Mouse (Mus musculus): ENCODE measurements around the gene Pla2g15. TPM values are rescaled to one million over a fixed set of nuclear protein-coding genes. Genes with fewer than 3 reads are reported as not detected.
"Not testable (repeated sequence)": the region's sequence is repeated elsewhere in the genome, so short reads cannot be mapped to it uniquely, and the experiment has no call there.

Pla2g15 gene
- polyA plus RNA-seq, 1 experiment from 2014 or later: 135 TPM

GRCm38 (mm10) chr8:106169017-106169933 is 19.1 kb downstream of the Pla2g15 start:
- Histone ChIP-seq H3K36me3 (ENCODE audit: inconsistent target) (peaks cover 3% of the 10 kb centered on the region; the same call in 1 of the 2 replicates), H3K79me2 (ENCODE audit: inconsistent target) (peaks cover 29% of the 10 kb centered on the region; the same call in 1 of the 2 replicates), H3K27ac (0 out of 2 replicates have a peak overlapping the region, but pooled peaks have one; percentile 7), H3K4me3 (ENCODE audit: inconsistent target) (peak overlapping the region; percentile 63)
- WGBS (ENCODE audit: missing documents): 0% methylated on average over 51 of the region's 54 CpGs

GRCm38 (mm10) chr8:106169934-106170480 is 19.8 kb downstream of the Pla2g15 start:
- H3K27ac ChIP-seq: no peak overlapping the region
- H3K79me2 ChIP-seq (ENCODE audit: inconsistent target): peaks cover 35% of the 10 kb centered on the region; the same call in 1 of the 2 replicates
- 26% methylated on average over 6 of the region's 6 CpGs for WGBS (ENCODE audit: missing documents)
- peak overlapping the region; percentile 63 for H3K4me3 ChIP-seq (ENCODE audit: inconsistent target)
- no peaks in the 10 kb centered on the region for H3K36me3 ChIP-seq (ENCODE audit: inconsistent target)

- WGBS (ENCODE audit: missing documents): 84% methylated on average over 3 of the region's 3 CpGs
- Histone ChIP-seq H3K36me3 (ENCODE audit: inconsistent target) (no peaks in the 10 kb centered on the region), H3K79me2 (ENCODE audit: inconsistent target) (peaks cover 44% of the 10 kb centered on the region; the same call in 1 of the 2 replicates), H3K27ac (no peak overlapping the region), H3K4me3 (ENCODE audit: inconsistent target) (no peak overlapping the region)
Observed at GRCm38 (mm10) chr8:106173566-106173965, 23.4 kb downstream of the Pla2g15 start.

- Histone ChIP-seq H3K4me3 (ENCODE audit: inconsistent target) (no peak overlapping the region), H3K36me3 (ENCODE audit: inconsistent target) (no peaks in the 10 kb centered on the region), H3K79me2 (ENCODE audit: inconsistent target) (peaks cover 24% of the 10 kb centered on the region; the same call in 1 of the 2 replicates), H3K27ac (no peak overlapping the region)
- WGBS (ENCODE audit: missing documents): 67% methylated on average over 1 of the region's 1 CpGs
Observed at GRCm38 (mm10) chr8:106176891-106177290, 26.7 kb downstream of the Pla2g15 start.

GRCm38 (mm10) chr8:106177594-106177993 is 27.4 kb downstream of the Pla2g15 start:
- peaks cover 19% of the 10 kb centered on the region; the same call in 1 of the 2 replicates for H3K79me2 ChIP-seq (ENCODE audit: inconsistent target)
- 100% methylated on average over 1 of the region's 1 CpGs for WGBS (ENCODE audit: missing documents)
- no peak overlapping the region for H3K4me3 ChIP-seq (ENCODE audit: inconsistent target)
- no peak overlapping the region for H3K27ac ChIP-seq
- no peaks in the 10 kb centered on the region for H3K36me3 ChIP-seq (ENCODE audit: inconsistent target)

- H3K27ac ChIP-seq: no peak overlapping the region
- H3K79me2 ChIP-seq (ENCODE audit: inconsistent target): peaks cover 19% of the 10 kb centered on the region; the same call in 1 of the 2 replicates
- H3K4me3 ChIP-seq (ENCODE audit: inconsistent target): no peak overlapping the region
- H3K36me3 ChIP-seq (ENCODE audit: inconsistent target): no peaks in the 10 kb centered on the region
- WGBS (ENCODE audit: missing documents): 96% methylated on average over 2 of the region's 2 CpGs
Observed at GRCm38 (mm10) chr8:106178428-106178827, 28.2 kb downstream of the Pla2g15 start.

GRCm38 (mm10) chr8:106185628-106186270 is 35.5 kb downstream of the Pla2g15 start:
- no peak overlapping the region for H3K27ac ChIP-seq
- H3K36me3 ChIP-seq (ENCODE audit: inconsistent target): no peaks in the 10 kb centered on the region
- H3K79me2 ChIP-seq (ENCODE audit: inconsistent target): no peaks in the 10 kb centered on the region
- H3K4me3 ChIP-seq (ENCODE audit: inconsistent target): no peak overlapping the region
- WGBS (ENCODE audit: missing documents): 94% methylated on average over 8 of the region's 8 CpGs

GRCm38 (mm10) chr8:106186394-106186793 is 36.2 kb downstream of the Pla2g15 start:
- H3K27ac ChIP-seq: no peak overlapping the region
- H3K4me3 ChIP-seq (ENCODE audit: inconsistent target): no peak overlapping the region
- H3K36me3 ChIP-seq (ENCODE audit: inconsistent target): no peaks in the 10 kb centered on the region
- WGBS (ENCODE audit: missing documents): 78% methylated on average over 3 of the region's 3 CpGs
- no peaks in the 10 kb centered on the region for H3K79me2 ChIP-seq (ENCODE audit: inconsistent target)

GRCm38 (mm10) chr8:106189162-106189561 is 39.0 kb downstream of the Pla2g15 start:
- Histone ChIP-seq H3K79me2 (ENCODE audit: inconsistent target) (no peaks in the 10 kb centered on the region), H3K36me3 (ENCODE audit: inconsistent target) (no peaks in the 10 kb centered on the region), H3K4me3 (ENCODE audit: inconsistent target) (no peak overlapping the region), H3K27ac (no peak overlapping the region)
- 94% methylated on average over 4 of the region's 4 CpGs for WGBS (ENCODE audit: missing documents)

GRCm38 (mm10) chr8:106191639-106192038 is 41.4 kb downstream of the Pla2g15 start:
- Histone ChIP-seq H3K4me3 (ENCODE audit: inconsistent target) (no peak overlapping the region), H3K27ac (no peak overlapping the region), H3K79me2 (ENCODE audit: inconsistent target) (no peaks in the 10 kb centered on the region), H3K36me3 (ENCODE audit: inconsistent target) (no peaks in the 10 kb centered on the region)
- 99% methylated on average over 5 of the region's 5 CpGs for WGBS (ENCODE audit: missing documents)

- no peaks in the 10 kb centered on the region for H3K79me2 ChIP-seq (ENCODE audit: inconsistent target)
- H3K36me3 ChIP-seq (ENCODE audit: inconsistent target): no peaks in the 10 kb centered on the region
- H3K4me3 ChIP-seq (ENCODE audit: inconsistent target): no peak overlapping the region
- no peak overlapping the region for H3K27ac ChIP-seq
- 97% methylated on average over 6 of the region's 6 CpGs for whole genome bisulfite sequencing (ENCODE audit: missing documents)
Observed at GRCm38 (mm10) chr8:106193162-106193561, 43.0 kb downstream of the Pla2g15 start.

GRCm38 (mm10) chr8:106194062-106194461 is 43.9 kb downstream of the Pla2g15 start:
- WGBS (ENCODE audit: missing documents): 95% methylated on average over 5 of the region's 5 CpGs
- Histone ChIP-seq H3K36me3 (ENCODE audit: inconsistent target) (no peaks in the 10 kb centered on the region), H3K79me2 (ENCODE audit: inconsistent target) (no peaks in the 10 kb centered on the region), H3K4me3 (ENCODE audit: inconsistent target) (no peak overlapping the region), H3K27ac (no peak overlapping the region)

- H3K27ac ChIP-seq: no peak overlapping the region
- WGBS (ENCODE audit: missing documents): 23% methylated on average over 1 of the region's 1 CpGs
- no peaks in the 10 kb centered on the region for H3K79me2 ChIP-seq (ENCODE audit: inconsistent target)
- no peak overlapping the region for H3K4me3 ChIP-seq (ENCODE audit: inconsistent target)
- H3K36me3 ChIP-seq (ENCODE audit: inconsistent target): peaks cover 37% of the 10 kb centered on the region
Observed at GRCm38 (mm10) chr8:106198741-106199140, 48.5 kb downstream of the Pla2g15 start.

- not testable (repeated sequence) for H3K27ac ChIP-seq; H3K4me3 ChIP-seq (ENCODE audit: inconsistent target); H3K79me2 ChIP-seq (ENCODE audit: inconsistent target)
- WGBS (ENCODE audit: missing documents): 87% methylated on average over 3 of the region's 3 CpGs
- H3K36me3 ChIP-seq (ENCODE audit: inconsistent target): peaks cover 43% of the 10 kb centered on the region
Observed at GRCm38 (mm10) chr8:106199596-106199995, 49.4 kb downstream of the Pla2g15 start.
